Mouse (Mus musculus) embryonic fibroblast, embryonic 13.5 days (primary cell): ENCODE measurements around the gene Il1rl2. TPM values are rescaled to one million over a fixed set of nuclear protein-coding genes. Genes with fewer than 3 reads are reported as not detected.

Experiments
- H3K27ac ChIP-seq: 2 replicates; pipeline ENCODE4 v1.5.1; 2012; ENCODE audit warnings: low read length, control low read depth, inconsistent platforms; ENCODE audit not compliant: insufficient read depth
- H3K4me1 ChIP-seq: 2 replicates; pipeline ENCODE4 v1.6.1; 2011; ENCODE audit warnings: low read length; ENCODE audit not compliant: control insufficient read depth, insufficient read depth
- H3K4me3 ChIP-seq: 2 replicates; pipeline ENCODE4 v1.5.1; 2011; ENCODE audit warnings: mild to moderate bottlenecking, control low read depth, low read length; ENCODE audit not compliant: insufficient read depth
- CTCF ChIP-seq: IDR thresholded peaks from 2 replicates; pipeline ENCODE4 v1.5.1; 2011; ENCODE audit warnings: mild to moderate bottlenecking, control low read depth, low read length, moderate library complexity, borderline replicate concordance; ENCODE audit not compliant: insufficient read depth
- POLR2A ChIP-seq: IDR thresholded peaks from 2 replicates; pipeline ENCODE4 v1.6.1; 2011; ENCODE audit warnings: low read depth, mild to moderate bottlenecking, control low read depth, low read length, moderate library complexity
- polyA plus RNA-seq: library from polyadenylated mRNA; stranded (reverse); fragments of >200 nt; gene quantifications from 2 replicates; pipeline ENCODE4 v1.2.4, GENCODE M21; 2011; ENCODE audit warnings: low read depth; ENCODE audit not compliant: missing spikeins, insufficient read length

Il1rl2 gene
- polyA plus RNA-seq, 1 experiment, result 48.1 TPM

DNA sequence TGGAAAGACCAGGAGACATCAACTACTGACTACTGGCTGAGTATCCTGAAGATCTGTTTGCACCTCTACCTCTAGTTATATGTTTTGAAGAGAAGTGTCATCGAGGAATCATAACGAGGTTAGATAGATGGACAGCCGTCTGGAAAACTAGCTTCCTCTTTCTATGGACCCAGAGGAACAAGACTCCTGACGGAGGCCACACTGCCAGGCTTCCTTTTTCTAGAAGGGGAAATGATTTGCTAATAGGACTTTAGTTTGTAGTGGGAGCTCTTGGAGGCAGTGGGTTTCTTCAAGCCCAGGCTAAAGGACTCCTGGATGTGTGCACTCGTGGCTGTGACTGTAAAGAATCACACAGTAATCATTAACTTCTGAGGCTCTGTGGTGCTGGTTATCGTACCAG is 2.6 kb upstream of the Il1rl2 start:
- no peaks in the 10 kb centered on the region; the same call in 1 of the 2 replicates for H3K4me1 ChIP-seq
- TF ChIP-seq CTCF (no peak), POLR2A (no peak)
- no peak overlapping the region for H3K4me3 ChIP-seq
- H3K27ac ChIP-seq, result no peak overlapping the region

- Histone ChIP-seq H3K4me3 (no peak overlapping the region), H3K27ac (no peak overlapping the region), H3K4me1 (no peaks in the 10 kb centered on the region; the same call in 1 of the 2 replicates)
- no peak for TF ChIP-seq CTCF
- no peak for TF ChIP-seq POLR2A
Measured at GRCm38 (mm10) chr1:40322543-40322942, 1.9 kb upstream of the Il1rl2 start.

DNA sequence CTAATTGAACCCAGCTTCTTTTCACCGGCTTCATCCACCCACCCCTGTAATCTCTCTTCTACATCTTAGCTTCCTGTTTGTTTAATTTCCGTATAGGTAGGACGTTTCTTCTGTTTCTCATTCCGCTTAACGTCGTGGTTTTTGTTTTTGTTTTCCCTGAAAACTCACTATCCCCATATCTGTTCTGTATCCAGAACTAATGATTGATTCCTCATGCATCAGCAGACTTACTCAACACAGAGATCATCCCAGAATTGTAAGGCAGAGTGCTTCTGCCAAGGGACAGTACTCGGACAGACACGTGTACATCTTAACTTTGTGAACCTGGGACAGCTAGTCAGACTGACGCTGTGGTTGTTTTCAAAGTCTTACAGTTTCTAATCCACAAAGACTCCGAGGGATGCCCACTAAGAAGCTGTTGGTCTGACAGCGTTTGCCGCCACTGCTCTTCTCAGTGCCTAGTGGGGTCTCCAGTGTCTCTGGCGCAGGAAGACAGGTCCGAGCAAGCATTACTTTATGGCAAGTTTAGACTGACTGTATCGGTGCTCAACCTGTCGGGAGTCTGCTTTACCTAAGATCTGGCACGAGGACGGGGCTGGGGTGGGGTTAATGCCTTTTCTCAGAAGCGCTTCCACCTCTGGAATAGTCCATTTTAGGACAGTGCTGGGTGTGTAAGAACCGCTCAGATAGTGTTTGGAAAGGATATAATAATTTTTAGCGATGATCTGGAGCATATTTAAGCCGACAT is 719 bp downstream of the Il1rl2 start:
- peak overlapping the region; percentile 84 for H3K27ac ChIP-seq
- peak overlapping the region; percentile 65 for H3K4me3 ChIP-seq
- TF ChIP-seq CTCF (no peak), POLR2A (no peak)
- H3K4me1 ChIP-seq, result no peaks in the 10 kb centered on the region; the same call in 1 of the 2 replicates

DNA sequence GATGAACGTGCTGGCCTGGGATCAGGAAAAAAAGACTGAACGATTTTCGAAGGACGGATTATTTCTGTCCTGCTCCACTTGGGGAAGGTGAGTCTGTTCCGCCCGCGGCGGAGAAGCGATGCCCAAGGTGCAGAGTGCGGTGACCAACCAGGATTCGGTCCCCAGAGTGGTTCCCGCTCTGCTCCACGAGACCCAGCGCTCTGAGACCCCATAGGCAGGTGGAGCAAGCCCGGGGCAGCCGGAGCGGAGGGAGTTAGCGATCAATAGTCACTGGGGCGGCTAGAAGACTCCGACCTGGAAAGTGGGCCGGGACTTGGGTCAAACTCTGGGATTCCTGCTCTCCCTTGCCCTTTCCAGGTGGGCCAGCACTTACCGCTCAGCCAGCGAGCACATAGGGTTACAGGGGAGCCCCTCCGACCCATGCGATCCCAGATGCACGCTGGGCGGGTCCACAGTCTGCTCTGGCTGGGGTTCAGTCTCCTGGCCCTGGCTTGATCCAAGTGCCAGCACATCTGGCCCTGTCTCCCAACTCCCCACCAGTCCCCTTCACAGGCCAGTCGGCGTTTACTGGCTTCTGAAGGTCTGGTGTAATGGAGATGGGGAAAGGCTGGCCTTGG is 1.4 kb downstream of the Il1rl2 start:
- no peaks in the 10 kb centered on the region; the same call in 1 of the 2 replicates for H3K4me1 ChIP-seq
- TF ChIP-seq POLR2A, result peak; percentile 43
- no peak for TF ChIP-seq CTCF
- H3K4me3 ChIP-seq, result peak overlapping the region; percentile 65
- 0 out of 2 replicates have a peak overlapping the region, but pooled peaks have one; percentile 84 for H3K27ac ChIP-seq

DNA sequence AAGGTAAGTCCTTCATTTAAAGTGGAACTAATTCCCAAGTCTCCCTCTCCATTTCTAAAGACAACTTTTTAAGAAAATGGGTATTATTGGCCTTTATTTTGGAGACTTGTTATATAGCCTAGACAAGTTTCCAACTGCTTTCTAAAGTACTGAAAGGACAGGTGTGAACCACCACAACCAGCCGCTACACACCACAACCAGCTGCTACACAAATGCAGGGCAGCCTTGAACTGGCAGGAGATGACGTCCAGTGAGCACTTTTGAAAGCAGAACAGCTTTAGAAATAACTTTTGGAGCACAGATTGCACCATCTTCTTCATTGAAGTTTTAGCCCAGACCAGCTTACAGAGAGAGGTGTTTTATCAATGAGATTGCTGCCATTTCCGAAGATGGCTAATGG is 3.2 kb downstream of the Il1rl2 start:
- H3K27ac ChIP-seq, result no peak overlapping the region
- no peak overlapping the region for H3K4me3 ChIP-seq
- TF ChIP-seq POLR2A (no peak), CTCF (no peak)
- H3K4me1 ChIP-seq, result no peaks in the 10 kb centered on the region; the same call in 1 of the 2 replicates

DNA sequence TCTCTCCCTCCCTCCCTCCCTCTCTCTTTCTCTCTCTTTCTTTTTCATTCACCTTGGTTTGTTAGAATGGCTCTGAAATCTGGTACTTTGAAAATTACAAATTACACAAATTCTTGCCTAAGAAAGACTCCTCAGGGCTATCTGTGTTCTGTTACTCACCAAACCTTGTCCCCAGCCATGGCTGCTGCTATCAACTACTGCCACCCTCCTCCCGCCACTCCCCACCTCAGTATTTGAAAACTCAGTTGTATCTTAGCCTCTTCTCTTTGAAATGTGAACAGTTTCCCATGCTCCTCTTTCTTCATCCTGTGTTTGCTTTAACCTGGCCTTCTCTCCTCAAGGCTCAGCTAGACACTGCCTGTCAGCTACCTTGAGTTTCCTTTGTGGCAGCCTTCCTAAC is 5.1 kb downstream of the Il1rl2 start:
- no peaks in the 10 kb centered on the region for H3K4me1 ChIP-seq
- TF ChIP-seq CTCF (no peak), POLR2A (no peak)
- H3K27ac ChIP-seq, result no peak overlapping the region
- no peak overlapping the region for H3K4me3 ChIP-seq

DNA sequence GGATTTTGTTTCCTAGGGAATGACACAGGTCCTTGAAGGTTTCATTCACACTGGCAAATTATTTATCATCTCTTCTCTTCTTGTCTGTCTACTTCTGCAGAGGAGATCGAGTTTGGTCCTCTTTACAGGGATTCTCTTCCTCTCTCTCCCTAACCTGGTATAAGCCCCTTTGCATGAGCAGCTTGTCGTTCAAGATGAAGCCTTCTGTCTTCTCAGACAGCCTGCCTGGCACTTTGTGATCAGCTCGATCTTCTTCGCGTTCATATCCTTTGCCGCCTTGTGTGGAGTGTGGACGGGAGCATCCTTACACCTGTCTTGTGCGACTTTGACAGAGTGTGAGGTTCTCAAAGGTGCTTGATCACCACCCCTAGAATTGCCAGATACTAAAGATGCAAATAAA is 5.8 kb downstream of the Il1rl2 start:
- TF ChIP-seq CTCF (no peak), POLR2A (no peak)
- Histone ChIP-seq H3K4me1 (no peaks in the 10 kb centered on the region), H3K4me3 (no peak overlapping the region), H3K27ac (no peak overlapping the region)

- Histone ChIP-seq H3K27ac (no peak overlapping the region), H3K4me1 (no peaks in the 10 kb centered on the region), H3K4me3 (no peak overlapping the region)
- TF ChIP-seq CTCF (no peak), POLR2A (no peak)
Measured at GRCm38 (mm10) chr1:40339346-40339745, 14.9 kb downstream of the Il1rl2 start.

GRCm38 (mm10) chr1:40340102-40340501 is 15.7 kb downstream of the Il1rl2 start:
- TF ChIP-seq POLR2A (no peak), CTCF (no peak)
- Histone ChIP-seq H3K27ac (no peak overlapping the region), H3K4me1 (no peaks in the 10 kb centered on the region), H3K4me3 (no peak overlapping the region)

GRCm38 (mm10) chr1:40352158-40352903 is 27.9 kb downstream of the Il1rl2 start:
- Histone ChIP-seq H3K27ac (no peak overlapping the region), H3K4me1 (peaks cover 6% of the 10 kb centered on the region; the same call in 1 of the 2 replicates), H3K4me3 (no peak overlapping the region)
- TF ChIP-seq CTCF, result no peak
- no peak for TF ChIP-seq POLR2A
